In genomic region chrX:140575636-140576035, GRCm38 (mm10) we compare ENCODE assay signal across 16 mouse cellular contexts.
"Had no signal": no experiment of that assay in that cellular context is flagged by ENCODE, and none has a peak within 500 bp of the region (broad histone marks: within the 10 kb centered on the region; RNA-seq: fewer than 3 reads in every experiment).

No protein-coding gene starts in this region.

- H3K36me3 ChIP-seq: lung, embryonic 15.5 days; midbrain, embryonic 13.5 days; midbrain, embryonic 15.5 days; neural tube, embryonic 12.5 days; stomach, embryonic 15.5 days had no signal

- H3K9ac ChIP-seq: lung, embryonic 15.5 days; midbrain, embryonic 13.5 days; midbrain, embryonic 15.5 days; neural tube, embryonic 12.5 days; stomach, embryonic 15.5 days had no signal

- H3K4me3 ChIP-seq: lung, embryonic 15.5 days; megakaryocyte, embryonic 14.5 days; midbrain, embryonic 13.5 days; midbrain, embryonic 15.5 days; neural tube, embryonic 12.5 days; stomach, embryonic 15.5 days had no signal

- DNase-seq: lung, postnatal 14 days; lung, postnatal 36 days; right cerebral cortex, postnatal 14 days; thymus, adult 2 months; thymus, postnatal 25 days; thymus, postnatal 4 days had no signal

- ATAC-seq: lung, postnatal 0 days; midbrain, embryonic 13.5 days; midbrain, embryonic 15.5 days had no signal

- H3K9me3 ChIP-seq: lung, embryonic 15.5 days; megakaryocyte, embryonic 14.5 days; midbrain, embryonic 13.5 days; midbrain, embryonic 15.5 days; neural tube, embryonic 12.5 days; stomach, embryonic 15.5 days had no signal

- H3K4me1 ChIP-seq: lung, embryonic 15.5 days; midbrain, embryonic 13.5 days; midbrain, embryonic 15.5 days; neural tube, embryonic 12.5 days; stomach, embryonic 15.5 days had no signal

- H3K27ac ChIP-seq: lung, embryonic 15.5 days; macrophage; midbrain, embryonic 13.5 days; midbrain, embryonic 15.5 days; neural tube, embryonic 12.5 days; stomach, embryonic 15.5 days; stomach, postnatal 0 days had no signal

- H3K4me2 ChIP-seq: lung, embryonic 15.5 days; midbrain, embryonic 11.5 days; midbrain, embryonic 13.5 days; midbrain, embryonic 15.5 days; neural tube, embryonic 12.5 days; stomach, embryonic 15.5 days had no signal
